Mouse (Mus musculus) adrenal gland, postnatal 10 days (tissue): ENCODE measurements around the gene Vmn2r18. TPM values are rescaled to one million over a fixed set of nuclear protein-coding genes. Genes with fewer than 3 reads are reported as not detected.

Experiments
- DNase-seq: peaks from one replicate; pipeline ENCODE4 v3.0.0; 2021; ENCODE audit warnings: mixed read lengths
- long read RNA-seq, 2 experiments: library from polyadenylated mRNA; stranded (forward); transcript quantifications; one replicate each; pipeline ENCODE4 v2.0.0; 2021
- total RNA-seq, 2 experiments: library from RNA; stranded (reverse); gene quantifications; 2 replicates each; pipeline ENCODE4 v1.2.3; 2021

The Vmn2r18 gene
- total RNA-seq = not detected
- long read RNA-seq, experiment 1 = 0 reads
- long read RNA-seq, experiment 2 = 0 reads

- no peak for DNase-seq
These were observed at the start of gene Vmn2r18 for GRCm38 (mm10) chr5:151605921-151606320. Gene Vmn2r18, minus strand, starts transcription at chr5:151606021.

- DNase-seq = no peak
These were observed 45.6 kb upstream of the Vmn2r18 start for GRCm38 (mm10) chr5:151651411-151651784.

- DNase-seq = peak; percentile 98
These were observed 45.0 kb upstream of the Vmn2r18 start, which contains the start of gene Rfc3 for GRCm38 (mm10) chr5:151650700-151651410. Gene Rfc3, minus strand, starts transcription at chr5:151651242.

GRCm38 (mm10) chr5:151644845-151645244 lies 39.0 kb upstream of the Vmn2r18 start:
- DNase-seq = peak; percentile 17

- no peak for DNase-seq
These were observed 37.0 kb upstream of the Vmn2r18 start for GRCm38 (mm10) chr5:151642867-151643266.

- no peak for DNase-seq
These were observed 36.3 kb upstream of the Vmn2r18 start for GRCm38 (mm10) chr5:151642102-151642501.

GRCm38 (mm10) chr5:151601696-151602095 lies 4.1 kb downstream of the Vmn2r18 start:
- DNase-seq = peak; percentile 1

Other genes with a start within 250 kb of the Vmn2r18 start
- not detected for gene Gm42906, start 177.9 kb downstream of the Vmn2r18 start, total RNA-seq
- 10 to 100 TPM; 22.8 to 34.0 TPM for gene Rfc3, start 45.2 kb upstream of the Vmn2r18 start, total RNA-seq